Mouse (Mus musculus): Measurements from ENCODE around the gene Uts2r.

Uts2r gene

DNA sequence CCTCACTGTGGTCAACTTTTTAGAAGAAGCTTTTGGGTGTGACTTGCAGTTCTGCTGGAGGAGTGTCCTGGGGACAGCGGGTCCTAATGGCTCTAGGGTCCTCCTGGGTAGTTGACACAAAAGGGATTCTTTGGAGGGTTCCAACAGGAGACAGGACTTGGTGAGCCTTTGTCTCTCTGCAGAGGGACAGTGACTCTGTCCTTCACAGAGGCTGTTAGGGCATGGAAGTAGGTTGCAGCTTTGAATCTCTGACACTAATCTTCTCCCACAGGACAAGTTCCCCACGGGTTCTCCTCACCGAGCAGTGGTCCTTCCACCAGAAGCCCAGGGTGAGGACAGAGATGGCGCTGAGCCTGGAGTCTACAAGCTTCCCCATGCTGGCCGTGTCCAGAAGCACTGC lies at the start of gene Uts2r:
Gene Uts2r (plus strand): TSS at position 301 of the 400 bp plus-strand sequence.
- no peak for DNase-seq (ENCODE audit: low spot score in 2 of 2)

DNA sequence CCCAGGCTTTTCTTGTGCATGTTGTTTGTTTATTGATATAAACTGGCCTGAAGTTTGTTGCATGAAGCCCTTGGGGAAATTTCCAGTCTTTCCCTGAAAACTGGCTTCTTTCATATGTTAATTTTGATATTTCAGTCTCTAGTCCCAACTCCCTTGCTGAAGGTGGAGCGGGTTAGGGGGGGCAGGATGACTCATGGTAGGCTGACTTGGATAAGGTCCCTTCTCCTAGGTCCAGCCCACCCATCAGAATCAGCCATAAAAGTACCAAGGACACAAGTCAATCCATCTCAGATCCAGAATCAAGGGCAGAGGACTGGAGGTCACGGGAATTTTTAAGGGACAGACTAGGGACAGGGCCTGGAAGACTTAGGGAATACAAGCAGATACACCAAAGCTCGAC lies 49.0 kb upstream of the Uts2r start:
- no peak for DNase-seq (ENCODE audit: low spot score in 2 of 2)

DNA sequence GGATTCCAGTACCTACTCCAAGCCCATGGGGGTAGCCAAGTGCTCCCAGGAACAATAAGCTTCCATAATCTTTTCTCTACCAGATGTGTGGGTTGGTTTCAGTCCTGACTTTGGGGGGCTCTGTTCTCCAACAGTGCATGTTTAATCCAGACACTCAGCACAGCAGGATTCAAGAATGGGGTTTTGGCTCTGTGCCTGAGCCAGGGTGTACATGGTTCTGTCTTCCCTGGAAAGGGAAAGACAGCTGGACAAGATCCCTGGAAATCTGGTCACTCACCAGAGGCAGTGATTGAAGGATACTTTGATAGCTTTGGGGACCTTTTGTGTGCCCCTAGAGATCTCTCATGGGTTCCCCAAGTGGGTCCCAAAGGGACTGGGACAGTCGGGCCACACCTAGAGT lies 48.5 kb upstream of the Uts2r start:
- DNase-seq (ENCODE audit: low spot score in 2 of 2), result no peak

DNA sequence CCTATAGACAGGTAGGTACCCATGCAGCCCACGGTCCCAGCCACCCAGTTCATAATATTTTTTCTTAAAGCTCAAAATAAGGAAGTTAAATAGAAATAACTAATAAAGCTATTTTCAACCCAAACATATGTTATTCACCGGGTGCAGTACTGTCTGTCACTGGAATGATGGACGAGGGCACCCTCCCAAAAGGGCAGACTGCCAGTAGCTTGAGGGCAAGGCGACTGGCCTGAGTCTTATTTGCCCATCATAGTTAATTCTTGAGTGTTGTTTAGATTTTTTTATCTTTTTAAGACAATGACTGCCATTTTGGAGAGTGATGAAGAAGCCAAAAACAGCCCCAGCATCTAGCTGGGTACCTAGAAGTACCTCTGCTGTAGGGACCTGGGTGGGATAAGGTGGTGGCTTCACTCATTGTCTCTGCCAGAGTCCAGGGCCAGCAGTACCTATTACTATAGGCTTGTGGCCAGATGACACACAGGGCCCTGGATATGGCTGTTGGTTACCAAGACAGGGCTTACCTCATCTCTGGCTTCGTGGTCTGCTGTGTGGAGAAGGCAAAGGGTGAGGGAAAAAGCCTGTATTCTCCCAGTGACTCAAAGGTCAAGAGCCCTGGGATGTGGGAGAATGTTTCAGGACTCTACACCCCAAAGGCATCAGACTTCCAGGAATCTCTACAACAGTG lies 47.8 kb upstream of the Uts2r start:
- DNase-seq (ENCODE audit: low spot score in 2 of 2), result no peak

DNA sequence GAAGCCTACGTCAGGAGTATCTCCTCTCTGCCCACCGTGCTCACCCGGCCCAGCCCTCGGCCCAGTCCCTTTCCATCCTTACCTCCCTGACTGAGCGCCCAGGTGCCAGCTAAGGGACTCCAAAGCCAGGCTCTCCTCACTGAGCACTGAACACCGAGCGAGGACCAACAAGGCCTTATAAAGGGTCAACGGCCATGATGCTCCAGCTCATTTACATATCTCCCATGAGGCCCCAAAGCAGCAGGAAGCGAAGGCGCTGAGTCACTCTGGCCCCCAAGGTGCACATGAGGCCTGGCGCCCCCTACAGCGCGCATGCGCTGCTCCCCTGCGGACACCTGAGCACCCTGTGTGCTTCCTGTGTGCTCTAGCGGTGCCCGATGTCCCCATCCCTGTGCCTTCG lies 42.0 kb upstream of the Uts2r start:
- no peak for DNase-seq (ENCODE audit: low spot score in 2 of 2)

DNA sequence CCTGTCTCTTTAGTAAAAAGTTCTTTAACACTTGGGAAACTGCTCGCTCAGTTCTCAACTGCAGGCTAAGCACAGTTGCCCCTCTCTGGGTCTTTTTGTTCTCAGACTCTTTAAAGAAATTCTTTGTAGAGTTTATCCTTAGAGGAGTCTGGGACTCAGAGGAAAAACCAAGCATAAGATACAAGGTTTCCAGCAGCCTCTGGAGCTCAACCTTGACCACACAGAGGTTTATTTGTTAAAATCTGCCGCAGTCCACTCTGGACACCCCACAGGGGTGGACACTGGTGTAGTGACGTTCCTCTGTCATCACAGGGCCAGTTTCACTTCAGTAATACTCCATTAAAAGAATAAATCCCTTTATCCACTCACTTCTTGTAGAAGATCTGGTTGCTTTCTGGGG lies 41.5 kb upstream of the Uts2r start, which contains the start of gene Tex19.2:
Gene Tex19.2 (minus strand): TSS at position 101 of the 400 bp plus-strand sequence.
- DNase-seq (ENCODE audit: low spot score in 2 of 2), result no peak

DNA sequence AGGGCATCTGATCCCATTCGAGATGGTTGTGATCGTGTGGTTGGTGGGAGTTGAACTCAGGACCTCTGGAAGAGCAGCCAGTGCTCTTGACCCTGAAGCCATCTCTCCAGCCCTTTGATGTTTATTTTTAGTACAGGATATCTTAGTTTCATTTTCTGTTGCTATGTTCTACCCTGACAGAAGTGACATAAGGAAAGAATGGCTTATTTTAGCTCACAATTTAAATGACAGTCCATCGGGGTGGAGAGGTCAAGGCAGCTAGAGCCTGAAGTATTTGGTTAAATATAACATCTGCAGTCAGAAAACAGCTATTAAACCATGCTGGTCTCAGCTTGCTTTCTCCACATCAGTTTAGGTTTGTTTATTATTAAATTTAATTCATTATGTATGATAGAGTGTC lies 38.9 kb upstream of the Uts2r start:
- no peak for DNase-seq (ENCODE audit: low spot score in 2 of 2)

DNA sequence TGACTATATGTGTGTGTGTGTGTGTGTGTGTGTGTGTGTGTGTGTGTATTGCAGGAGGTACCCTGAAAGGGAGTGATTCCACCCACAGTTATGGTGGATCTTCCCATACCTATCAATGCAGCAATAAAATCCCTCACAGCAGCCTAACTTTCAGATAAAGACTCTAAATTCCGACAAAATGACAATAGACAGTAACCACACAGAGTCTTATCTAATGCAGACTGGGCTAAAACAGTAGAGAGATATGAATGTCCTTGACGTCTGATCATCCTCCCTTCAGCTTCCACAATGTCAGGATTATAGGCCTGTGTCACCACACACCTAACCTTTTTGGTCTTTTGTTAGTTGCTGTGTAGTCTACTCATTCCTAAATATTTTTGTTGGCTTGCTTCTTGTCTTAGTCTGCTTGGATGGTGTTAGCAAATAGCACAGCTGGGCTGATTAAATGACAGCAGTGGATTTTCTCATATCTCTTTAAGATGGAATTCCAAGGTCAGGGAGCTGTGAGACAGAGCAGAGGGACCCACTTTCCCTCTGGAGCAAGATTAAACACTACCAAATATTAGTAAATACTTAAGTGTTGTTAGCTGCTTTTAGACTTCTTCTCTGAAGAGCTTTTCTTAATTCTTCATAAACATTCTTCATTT lies 37.9 kb upstream of the Uts2r start:
- DNase-seq (ENCODE audit: low spot score in 2 of 2), result no peak

DNA sequence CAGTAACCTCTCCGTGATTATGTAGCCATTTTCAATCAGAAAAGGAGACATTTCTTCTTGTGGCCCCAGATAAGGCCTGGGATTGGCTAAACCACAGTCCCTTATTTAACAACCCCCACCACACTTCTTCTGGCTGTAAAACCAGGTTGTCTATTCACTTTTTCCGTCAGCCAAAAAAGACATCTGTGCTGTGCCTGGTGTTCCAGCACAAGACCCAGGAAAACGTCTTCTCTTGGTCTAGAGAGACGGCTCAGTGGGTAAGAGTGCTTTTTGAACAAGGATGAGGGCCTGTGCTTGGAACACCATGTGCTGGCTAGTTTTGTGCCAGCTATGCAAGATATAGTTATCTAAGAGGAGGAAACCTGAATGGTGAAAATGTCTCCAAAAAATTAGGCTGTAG lies 36.6 kb upstream of the Uts2r start:
- DNase-seq (ENCODE audit: low spot score in 2 of 2), result no peak

DNA sequence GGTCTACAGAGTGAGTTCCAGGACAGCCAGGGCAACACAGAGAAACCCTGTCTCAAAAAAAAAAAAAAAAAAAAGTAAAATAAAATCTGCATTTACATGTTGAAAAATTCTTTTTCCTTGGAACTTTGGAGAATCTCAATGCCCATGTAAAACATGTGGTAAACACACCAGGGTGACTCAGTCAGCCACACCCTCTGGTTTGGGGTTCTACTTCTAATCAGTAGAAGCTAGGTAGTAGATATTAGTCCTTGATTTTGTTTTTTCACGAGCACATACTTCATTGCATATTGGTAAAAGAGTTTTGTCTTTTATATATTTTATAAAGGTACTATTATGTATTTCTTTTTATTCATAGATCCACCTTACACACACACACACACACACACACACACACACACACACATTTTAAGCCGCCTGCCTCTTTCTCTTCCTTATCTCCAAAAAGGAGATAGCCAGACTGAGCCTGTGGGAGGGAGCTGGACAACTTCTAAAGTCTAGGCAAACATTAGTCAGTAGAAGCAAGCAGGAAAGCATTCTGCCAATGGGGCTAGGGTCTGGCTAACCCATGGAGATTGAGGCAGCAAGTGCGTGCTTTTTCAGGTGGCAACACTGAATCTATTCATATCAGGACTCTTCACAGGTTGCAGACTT lies 34.4 kb upstream of the Uts2r start:
- no peak for DNase-seq (ENCODE audit: low spot score in 2 of 2)

DNA sequence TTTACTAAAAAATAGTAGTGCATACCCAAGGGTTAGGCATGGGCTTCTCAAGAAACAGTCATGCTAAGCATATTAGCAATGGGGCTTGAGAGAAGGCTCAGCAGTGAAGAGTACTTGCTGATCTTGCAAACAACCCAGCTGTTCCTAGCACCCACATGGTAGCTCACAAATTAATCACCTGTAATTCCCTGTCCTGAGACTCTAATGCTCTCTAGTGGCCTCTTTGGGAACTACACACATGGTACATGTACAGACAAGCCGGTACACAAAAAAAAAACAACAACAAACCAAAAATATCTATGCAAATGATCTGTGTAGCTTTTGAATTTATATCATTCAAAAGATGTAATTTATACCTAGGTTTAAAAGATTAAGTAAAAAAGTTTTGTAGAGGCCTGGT lies 33.7 kb upstream of the Uts2r start:
- no peak for DNase-seq (ENCODE audit: low spot score in 2 of 2)

DNA sequence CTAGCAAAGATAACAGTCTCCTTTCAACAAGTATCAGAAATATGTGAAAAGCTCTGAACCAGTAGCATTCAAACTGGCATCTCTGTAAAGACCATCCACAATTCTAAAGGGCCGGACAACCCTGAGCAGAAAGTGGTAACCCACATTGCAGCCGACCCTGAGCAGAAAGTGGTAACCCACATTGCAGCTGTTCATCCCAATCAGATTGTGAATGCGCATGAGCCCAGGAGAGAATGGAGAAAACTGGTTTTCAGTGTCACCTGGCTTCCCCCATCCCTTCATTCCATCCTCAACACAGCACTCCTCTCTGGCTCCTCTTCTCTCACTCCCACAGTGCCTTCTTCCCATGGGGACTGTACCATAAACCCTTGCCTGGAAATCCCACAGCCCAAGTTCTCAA lies 32.6 kb upstream of the Uts2r start:
- no peak for DNase-seq (ENCODE audit: low spot score in 2 of 2)

DNA sequence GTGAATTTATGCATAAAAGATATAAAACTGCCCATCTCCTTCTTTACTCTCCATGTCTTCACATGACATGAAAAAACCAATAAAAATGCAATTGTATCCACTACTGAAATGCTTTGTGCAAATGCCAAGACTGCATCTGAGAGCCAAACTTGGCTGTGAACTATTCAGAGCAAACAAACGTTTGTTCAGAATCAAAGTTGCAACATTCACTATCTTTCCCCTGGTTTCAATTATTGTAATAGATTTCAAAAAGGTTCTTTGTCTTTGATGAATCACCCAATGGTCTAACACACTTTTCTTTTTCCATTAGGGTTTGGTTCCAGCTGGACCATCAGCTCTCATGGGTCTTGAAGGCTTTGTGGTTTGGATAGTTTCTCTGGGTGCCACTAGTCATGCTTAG lies 30.5 kb upstream of the Uts2r start:
- DNase-seq (ENCODE audit: low spot score in 2 of 2), result no peak

DNA sequence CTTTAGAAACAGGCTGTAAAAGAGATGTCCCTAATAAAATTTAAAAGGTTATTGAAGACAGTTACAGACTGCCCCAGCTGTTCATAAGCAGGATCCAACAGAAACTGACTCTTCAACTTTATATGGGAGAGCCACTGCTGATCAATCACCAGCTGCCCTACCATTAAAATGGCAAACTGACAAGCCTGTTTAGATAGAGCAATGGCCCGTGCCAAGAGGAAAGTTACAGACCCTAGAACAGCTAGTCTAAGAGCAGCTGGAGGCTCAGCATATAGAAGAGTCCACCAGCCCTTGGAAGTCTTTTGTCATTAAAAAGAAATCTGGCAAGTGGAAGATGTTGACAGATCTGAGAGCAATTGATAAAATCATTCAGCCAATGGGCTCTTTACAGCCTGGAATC lies 25.5 kb upstream of the Uts2r start:
- no peak for DNase-seq (ENCODE audit: low spot score in 2 of 2)

DNA sequence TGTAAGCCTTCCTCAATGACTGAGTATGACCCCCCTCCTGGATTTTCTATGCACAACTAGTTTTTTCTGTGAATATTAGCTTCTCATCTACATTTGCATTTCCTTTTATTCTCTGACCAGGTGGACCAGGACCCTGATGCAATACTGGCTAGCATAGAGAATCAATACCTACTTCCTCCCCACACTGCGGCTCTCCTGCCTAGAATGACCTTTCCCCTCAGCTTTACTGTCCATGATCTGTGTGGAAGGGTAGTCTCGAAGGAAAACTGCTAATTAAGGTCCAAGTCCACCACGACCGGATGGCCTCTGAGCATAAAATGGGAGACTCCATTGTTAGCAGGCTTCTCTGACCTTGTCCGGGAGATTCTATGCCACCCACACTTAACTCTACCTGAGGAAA lies 22.4 kb upstream of the Uts2r start:
- DNase-seq (ENCODE audit: low spot score in 2 of 2), result no peak

DNA sequence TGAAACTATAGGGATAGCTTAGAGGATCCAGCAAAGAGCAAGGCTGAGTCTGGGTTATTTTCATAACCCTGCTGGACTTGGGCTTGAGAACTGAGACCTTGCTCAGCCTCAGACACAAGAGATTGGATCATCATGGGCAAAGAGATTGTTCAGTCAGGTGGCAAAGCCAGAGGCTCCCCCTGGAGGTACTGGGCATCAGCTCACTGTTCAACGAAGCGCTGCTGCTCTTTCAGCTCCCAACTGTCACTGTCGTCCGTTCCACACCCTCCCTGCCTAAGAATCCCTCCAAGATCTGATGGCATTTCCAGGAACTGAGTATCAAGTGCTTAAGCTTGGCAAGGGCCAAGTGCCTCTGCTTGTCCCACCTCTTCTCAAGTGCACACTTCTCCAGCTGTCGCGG lies 21.3 kb upstream of the Uts2r start:
- no peak for DNase-seq (ENCODE audit: low spot score in 2 of 2)

DNA sequence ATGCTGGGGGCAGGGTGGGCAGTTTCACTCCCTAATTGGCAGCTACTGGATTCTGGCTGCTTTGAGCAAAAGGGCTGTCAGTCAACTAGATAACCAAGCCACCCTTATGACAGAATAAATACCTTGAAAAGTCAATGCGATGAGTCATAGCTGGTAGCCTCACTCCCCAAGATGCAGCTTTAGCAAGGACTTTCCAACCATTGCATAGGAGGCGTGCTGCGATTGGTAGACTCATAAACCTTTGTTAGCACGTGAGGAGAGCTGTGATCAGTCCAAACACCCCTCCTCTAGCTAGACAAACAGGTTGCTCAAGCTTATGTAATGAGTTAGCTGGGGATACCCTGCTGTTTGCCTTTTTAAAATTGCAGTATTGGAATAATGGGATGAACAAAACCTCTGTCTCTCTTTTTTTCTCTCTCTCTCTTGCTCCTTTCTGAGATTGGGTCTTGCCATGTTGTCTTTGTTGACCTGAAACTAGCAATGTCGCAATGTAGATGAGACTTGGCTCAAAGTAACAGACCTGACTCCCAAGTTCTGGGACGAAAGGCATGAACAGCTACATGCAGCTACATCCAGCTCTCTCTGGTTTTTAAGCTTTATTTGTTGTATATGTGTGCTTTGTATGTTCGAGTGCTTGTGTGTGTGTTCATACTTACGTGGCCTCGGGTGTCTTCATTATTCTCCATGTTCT lies 16.6 kb upstream of the Uts2r start:
- peak in 1 of 2 experiments; percentile 8 for DNase-seq (ENCODE audit: low spot score in 2 of 2)

DNA sequence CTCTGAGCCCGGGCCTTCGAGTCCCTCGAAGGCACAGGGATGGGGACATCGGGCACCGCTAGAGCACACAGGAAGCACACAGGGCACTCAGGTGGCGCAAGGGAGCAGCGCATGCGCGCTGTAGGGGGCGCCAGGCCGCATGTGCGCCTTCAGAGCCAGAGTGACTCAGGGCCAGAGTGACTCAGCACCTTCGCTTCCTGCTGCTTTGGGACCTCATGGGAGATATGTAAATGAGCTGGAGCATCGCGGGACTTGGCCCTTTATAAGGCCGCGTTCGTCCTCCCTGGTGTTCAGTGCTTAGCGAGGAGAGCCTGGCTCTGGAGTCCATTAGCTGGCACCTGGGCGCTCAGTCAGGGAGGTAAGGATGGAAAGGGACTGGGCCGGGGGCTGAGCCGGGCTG lies 14.2 kb upstream of the Uts2r start, which contains the start of gene Tex19.1:
Gene Tex19.1 (plus strand): TSS at position 279 of the 400 bp plus-strand sequence.
- no peak for DNase-seq (ENCODE audit: low spot score in 2 of 2)

DNA sequence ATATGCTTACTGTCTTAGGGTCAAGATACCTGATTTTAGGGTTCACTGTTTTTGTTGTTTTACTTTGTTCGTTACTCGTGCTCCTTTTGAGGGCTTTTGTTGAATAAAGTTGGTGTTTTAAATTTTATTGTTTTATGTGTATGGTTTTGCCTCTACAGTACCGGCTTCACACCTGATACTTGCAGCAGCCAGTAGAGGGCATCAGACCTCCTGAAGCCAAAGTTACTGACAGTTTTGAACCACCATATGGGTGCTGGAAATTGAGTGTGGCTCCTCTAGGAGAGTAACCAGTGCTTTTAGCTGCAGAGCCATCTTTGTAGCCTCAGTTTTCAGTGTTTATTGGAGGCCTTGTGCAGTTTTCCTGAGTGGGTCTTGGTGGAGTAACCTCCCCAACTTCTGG lies 11.9 kb upstream of the Uts2r start:
- DNase-seq (ENCODE audit: low spot score in 2 of 2), result no peak

DNA sequence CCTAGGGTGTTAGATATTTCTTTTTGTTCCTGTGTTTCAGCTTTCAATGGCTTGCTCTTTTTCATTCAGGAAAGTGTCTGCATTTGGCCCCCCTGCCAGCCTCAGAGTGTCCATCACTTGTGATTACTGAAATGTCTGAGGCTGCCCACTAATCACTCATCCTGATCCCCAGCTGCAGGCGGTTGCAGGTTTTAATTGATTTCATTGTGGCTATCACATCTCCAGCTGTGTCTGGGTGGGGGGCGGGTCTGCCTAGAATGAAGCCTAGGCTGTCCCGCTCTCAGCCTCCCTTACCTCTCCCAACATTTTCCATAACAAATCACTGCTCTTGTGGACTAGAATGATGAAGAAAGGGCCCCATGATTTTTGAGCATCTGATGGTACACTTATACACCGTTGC lies 5.9 kb upstream of the Uts2r start:
- no peak for DNase-seq (ENCODE audit: low spot score in 2 of 2)

DNA sequence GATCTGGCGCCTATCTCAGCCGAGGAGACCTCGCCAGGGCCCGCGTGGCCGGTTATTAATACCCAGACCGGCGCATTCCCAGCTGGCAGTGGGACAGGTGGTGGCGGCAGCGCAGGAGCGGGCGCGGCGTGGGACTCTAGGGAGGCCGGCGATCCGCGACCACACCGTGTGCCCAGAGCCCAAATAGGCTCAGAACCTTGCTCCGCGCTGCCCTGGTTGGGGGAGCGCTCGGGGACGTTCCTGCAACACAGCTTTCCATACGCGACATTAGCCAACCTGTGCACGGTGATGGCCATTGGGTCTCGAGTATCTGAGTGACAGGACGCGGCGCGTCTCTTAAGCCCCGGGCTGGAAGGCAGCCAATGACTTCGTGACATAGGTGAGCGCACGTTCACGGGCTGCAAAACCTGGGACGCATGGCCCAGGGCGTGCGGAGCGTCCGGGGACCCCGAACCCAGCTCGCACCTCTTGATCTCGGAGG lies 3.6 kb upstream of the Uts2r start:
- no peak for DNase-seq (ENCODE audit: low spot score in 2 of 2)

DNA sequence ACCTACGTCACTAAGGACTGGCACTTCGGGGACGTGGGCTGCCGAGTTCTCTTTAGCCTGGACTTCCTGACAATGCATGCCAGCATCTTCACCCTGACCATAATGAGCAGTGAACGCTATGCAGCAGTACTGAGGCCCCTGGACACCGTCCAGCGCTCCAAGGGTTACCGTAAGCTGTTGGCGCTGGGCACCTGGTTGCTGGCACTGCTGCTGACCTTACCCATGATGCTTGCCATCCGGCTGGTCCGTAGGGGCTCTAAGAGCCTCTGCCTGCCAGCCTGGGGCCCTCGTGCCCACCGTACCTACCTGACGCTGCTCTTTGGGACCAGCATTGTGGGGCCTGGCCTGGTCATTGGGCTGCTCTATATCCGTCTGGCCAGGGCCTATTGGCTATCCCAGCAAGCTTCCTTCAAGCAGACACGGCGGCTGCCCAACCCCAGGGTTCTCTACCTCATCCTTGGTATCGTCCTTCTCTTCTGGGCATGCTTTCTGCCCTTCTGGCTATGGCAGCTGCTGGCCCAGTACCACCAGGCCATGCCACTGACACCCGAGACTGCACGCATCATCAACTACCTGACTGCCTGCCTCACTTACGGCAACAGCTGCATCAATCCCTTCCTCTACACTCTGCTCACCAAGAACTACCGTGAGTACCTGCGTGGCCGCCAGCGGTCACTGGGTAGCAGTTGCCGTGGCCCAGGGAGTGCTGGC lies 720 bp downstream of the Uts2r start:
- DNase-seq (ENCODE audit: low spot score in 2 of 2), result no peak
